Mouse (Mus musculus): ENCODE data around the gene Tmed11. TPM values are rescaled to one million over a fixed set of nuclear protein-coding genes. Genes with fewer than 3 reads are reported as not detected.
"Not testable (repeated sequence)": the region's sequence is repeated elsewhere in the genome, so short reads cannot be mapped to it uniquely, and the experiment has no call there.

The Tmed11 gene
- polyA plus RNA-seq (2015; fragmentation: Nextera tagmentation; extraction: Ambion mirVana), result not detected in 2 replicates

DNA sequence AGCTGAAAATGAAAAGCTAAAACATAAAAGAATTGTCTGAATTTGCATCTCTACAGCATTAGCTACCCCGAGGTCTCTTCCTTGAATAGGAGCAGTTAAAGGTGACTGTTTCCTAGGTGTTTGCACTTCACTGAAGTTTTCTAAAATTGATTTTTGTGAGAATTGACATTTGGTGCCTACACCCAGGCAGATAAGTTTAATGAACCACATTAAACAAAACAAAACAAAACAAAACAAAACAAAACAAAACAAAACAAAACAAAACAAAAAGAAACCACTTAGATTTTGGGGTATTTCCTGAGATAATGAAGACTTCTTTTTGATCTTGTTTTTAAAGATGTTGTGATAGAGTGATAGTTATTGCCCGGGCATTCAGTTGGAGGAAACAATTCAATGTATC is at the start of gene Tmed11:
Tmed11 (minus strand) TSS at position 101 of the 400 bp plus-strand sequence.
- not testable (repeated sequence) for H3K4me3 ChIP-seq (ENCODE audit: low read length); ATAC-seq (replicated peaks; ENCODE audit: extremely low read depth, insufficient read depth, low FRiP score); H3K27ac ChIP-seq (ENCODE audit: low read length); H3K4me1 ChIP-seq (ENCODE audit: control insufficient read depth, insufficient read depth, low read length); H3K36me3 ChIP-seq (ENCODE audit: control insufficient read depth, insufficient read depth); H3K4me2 ChIP-seq (ENCODE audit: low read depth, low read length); H3K9me3 ChIP-seq (replicated peaks; ENCODE audit: control insufficient read depth, low read length); H3K27me3 ChIP-seq (ENCODE audit: control insufficient read depth, insufficient read depth, low read length); H3K9ac ChIP-seq (ENCODE audit: low read length)
- WGBS, result 61% methylated on average over 2 of the region's 2 CpGs

DNA sequence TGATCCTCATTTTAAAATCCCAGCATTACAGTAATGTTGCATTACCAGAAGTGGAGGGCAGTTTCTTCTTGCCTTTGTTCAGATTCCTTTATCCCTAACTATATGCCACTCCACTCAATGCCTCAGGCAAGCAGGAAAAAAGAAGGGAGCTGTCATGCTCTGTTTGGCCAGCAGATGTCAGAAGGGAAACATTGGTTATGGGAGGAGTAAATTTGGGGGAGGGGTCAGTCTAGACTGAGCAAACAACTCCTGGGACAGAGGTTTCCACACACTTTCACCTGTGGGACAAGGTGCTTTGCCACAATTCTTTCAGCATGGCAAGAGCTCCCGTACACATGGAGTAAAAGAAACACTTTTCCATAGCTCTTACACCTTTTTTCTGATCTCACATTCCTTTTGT is 41.0 kb upstream of the Tmed11 start:
- Histone ChIP-seq H3K4me3 (ENCODE audit: low read length) (no peak overlapping the region), H3K9ac (ENCODE audit: low read length) (no peak overlapping the region), H3K27ac (ENCODE audit: low read length) (no peak overlapping the region), H3K4me2 (ENCODE audit: low read depth, low read length) (no peak overlapping the region), H3K36me3 (ENCODE audit: control insufficient read depth, insufficient read depth) (no peaks in the 10 kb centered on the region), H3K9me3 (replicated peaks; ENCODE audit: control insufficient read depth, low read length) (no peaks in the 10 kb centered on the region), H3K4me1 (ENCODE audit: control insufficient read depth, insufficient read depth, low read length) (no peaks in the 10 kb centered on the region), H3K27me3 (ENCODE audit: control insufficient read depth, insufficient read depth, low read length) (no peaks in the 10 kb centered on the region)
- WGBS, result 67% methylated on average over 1 of the region's 1 CpGs
- no peak for ATAC-seq (replicated peaks; ENCODE audit: extremely low read depth, insufficient read depth, low FRiP score)

GRCm38 (mm10) chr5:108823276-108823675 is 28.1 kb upstream of the Tmed11 start:
- H3K27me3 ChIP-seq (ENCODE audit: control insufficient read depth, insufficient read depth, low read length), result no peaks in the 10 kb centered on the region
- H3K4me2 ChIP-seq (ENCODE audit: low read depth, low read length), result no peak overlapping the region
- H3K9me3 ChIP-seq (replicated peaks; ENCODE audit: control insufficient read depth, low read length), result no peaks in the 10 kb centered on the region
- H3K27ac ChIP-seq (ENCODE audit: low read length), result no peak overlapping the region
- H3K4me3 ChIP-seq (ENCODE audit: low read length), result no peak overlapping the region
- WGBS, result 59% methylated on average over 2 of the region's 2 CpGs
- no peak for ATAC-seq (replicated peaks; ENCODE audit: extremely low read depth, insufficient read depth, low FRiP score)
- H3K36me3 ChIP-seq (ENCODE audit: control insufficient read depth, insufficient read depth), result no peaks in the 10 kb centered on the region
- no peak overlapping the region for H3K9ac ChIP-seq (ENCODE audit: low read length)
- no peaks in the 10 kb centered on the region for H3K4me1 ChIP-seq (ENCODE audit: control insufficient read depth, insufficient read depth, low read length)

DNA sequence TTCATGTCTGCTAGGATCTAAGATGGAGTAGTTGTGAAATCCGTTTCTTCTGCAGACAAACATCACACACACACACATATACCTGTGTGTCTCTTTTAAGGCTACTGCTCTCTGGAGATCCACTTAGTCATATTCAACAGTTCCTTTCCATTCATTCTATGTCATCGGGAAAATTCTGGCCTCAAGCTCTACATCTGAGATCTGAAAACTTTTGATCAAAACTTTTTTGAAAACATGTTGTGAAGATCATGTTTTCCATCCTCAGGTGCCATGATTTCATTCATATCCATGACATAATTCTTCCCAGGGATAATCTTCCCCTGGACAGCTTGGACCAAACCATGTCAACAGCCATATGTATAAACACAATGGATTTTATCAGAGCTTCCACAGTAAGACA is 13.6 kb upstream of the Tmed11 start, which contains the start of gene Vmn2r8:
Vmn2r8 (minus strand) TSS at position 101 of the 400 bp plus-strand sequence.
- H3K9me3 ChIP-seq (replicated peaks; ENCODE audit: control insufficient read depth, low read length); H3K4me2 ChIP-seq (ENCODE audit: low read depth, low read length); H3K27ac ChIP-seq (ENCODE audit: low read length); H3K36me3 ChIP-seq (ENCODE audit: control insufficient read depth, insufficient read depth); H3K27me3 ChIP-seq (ENCODE audit: control insufficient read depth, insufficient read depth, low read length); H3K9ac ChIP-seq (ENCODE audit: low read length); H3K4me3 ChIP-seq (ENCODE audit: low read length); H3K4me1 ChIP-seq (ENCODE audit: control insufficient read depth, insufficient read depth, low read length); ATAC-seq (replicated peaks; ENCODE audit: extremely low read depth, insufficient read depth, low FRiP score): not testable (repeated sequence)
- WGBS, result 63% methylated on average over 2 of the region's 2 CpGs

DNA sequence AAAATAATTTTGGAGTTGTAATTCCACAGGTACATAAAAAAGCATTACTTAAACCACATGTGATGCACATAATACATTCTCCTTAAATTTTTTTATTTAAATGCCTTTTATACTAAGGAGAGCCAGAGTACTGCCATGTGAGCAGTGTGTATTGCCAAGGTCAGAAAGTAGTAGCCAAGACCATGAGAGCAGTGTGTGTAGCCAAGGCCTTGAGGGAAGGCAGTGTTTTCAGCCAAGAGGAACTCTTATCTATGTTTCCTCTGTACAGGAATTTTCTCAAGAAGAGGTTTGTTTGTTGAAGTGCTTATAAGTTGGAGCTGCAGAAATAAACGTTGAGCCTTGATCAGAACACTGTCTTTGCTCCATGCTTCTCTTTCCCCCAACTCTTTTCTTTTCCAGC is 8.5 kb upstream of the Tmed11 start:
- H3K9ac ChIP-seq (ENCODE audit: low read length), result no peak overlapping the region
- no peaks in the 10 kb centered on the region for H3K36me3 ChIP-seq (ENCODE audit: control insufficient read depth, insufficient read depth)
- no peak overlapping the region for H3K4me2 ChIP-seq (ENCODE audit: low read depth, low read length)
- H3K4me3 ChIP-seq (ENCODE audit: low read length), result no peak overlapping the region
- ATAC-seq (replicated peaks; ENCODE audit: extremely low read depth, insufficient read depth, low FRiP score), result no peak
- H3K4me1 ChIP-seq (ENCODE audit: control insufficient read depth, insufficient read depth, low read length), result no peaks in the 10 kb centered on the region
- no peaks in the 10 kb centered on the region for H3K27me3 ChIP-seq (ENCODE audit: control insufficient read depth, insufficient read depth, low read length)
- WGBS, result 22% methylated on average over 1 of the region's 1 CpGs
- no peaks in the 10 kb centered on the region for H3K9me3 ChIP-seq (replicated peaks; ENCODE audit: control insufficient read depth, low read length)
- H3K27ac ChIP-seq (ENCODE audit: low read length), result no peak overlapping the region

DNA sequence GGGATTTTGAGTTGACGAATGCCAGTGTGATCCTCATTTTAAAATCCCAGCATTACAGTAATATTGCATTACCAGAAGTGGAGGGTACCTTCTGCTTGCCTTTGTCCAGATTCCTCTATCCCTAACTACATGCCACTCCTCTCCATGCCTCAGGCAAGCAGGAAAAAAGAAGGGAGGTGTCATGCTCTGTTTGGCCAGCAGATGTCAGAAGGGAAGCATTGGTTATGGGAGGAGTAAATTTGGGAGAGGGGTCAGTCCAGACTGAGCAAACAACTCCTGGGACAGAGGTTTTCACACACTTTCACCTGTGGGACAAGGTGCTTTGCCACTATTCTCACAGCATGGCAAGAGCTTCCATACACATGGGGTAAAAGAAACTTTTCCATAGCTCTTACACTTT is 4.8 kb downstream of the Tmed11 start:
- 25% methylated on average over 1 of the region's 1 CpGs for WGBS
- not testable (repeated sequence) for H3K9me3 ChIP-seq (replicated peaks; ENCODE audit: control insufficient read depth, low read length); H3K4me3 ChIP-seq (ENCODE audit: low read length); H3K4me1 ChIP-seq (ENCODE audit: control insufficient read depth, insufficient read depth, low read length); H3K9ac ChIP-seq (ENCODE audit: low read length); H3K27ac ChIP-seq (ENCODE audit: low read length); ATAC-seq (replicated peaks; ENCODE audit: extremely low read depth, insufficient read depth, low FRiP score); H3K27me3 ChIP-seq (ENCODE audit: control insufficient read depth, insufficient read depth, low read length); H3K36me3 ChIP-seq (ENCODE audit: control insufficient read depth, insufficient read depth); H3K4me2 ChIP-seq (ENCODE audit: low read depth, low read length)

DNA sequence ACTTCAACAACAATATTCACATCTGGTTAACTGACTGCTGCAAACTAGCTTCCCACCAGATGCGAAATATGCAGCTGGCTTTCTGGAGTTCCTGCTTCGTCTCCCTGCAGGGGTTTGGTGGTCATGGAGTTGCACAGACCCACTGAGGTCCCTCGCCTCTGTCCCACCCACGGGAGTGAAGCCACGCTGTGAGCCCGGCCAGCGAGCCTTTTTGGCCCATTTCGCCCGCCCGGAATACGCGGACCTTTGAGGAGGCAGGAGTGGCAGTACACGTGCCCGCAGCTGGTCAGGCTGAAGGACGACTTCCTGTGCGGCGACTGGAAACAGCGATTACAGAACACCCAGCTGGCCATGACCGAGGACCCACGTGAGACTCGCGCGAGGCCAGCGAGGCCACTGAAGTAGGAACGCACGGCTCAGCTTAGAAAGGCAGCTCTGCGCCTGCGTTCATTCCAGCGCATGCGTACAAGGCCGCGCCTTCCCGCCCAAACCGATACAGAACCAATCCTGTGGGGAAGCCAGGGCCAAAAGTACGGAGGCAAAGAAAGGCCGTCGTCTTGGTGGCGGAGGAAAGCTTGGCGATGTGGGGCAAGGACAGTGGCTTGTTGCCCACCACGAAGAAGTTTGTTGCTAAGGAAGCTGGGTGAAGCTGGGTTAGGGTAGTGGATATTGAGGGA is 20.4 kb downstream of the Tmed11 start, which contains the start of gene Rnf212:
Rnf212 (minus strand) TSS at position 353 of the 677 bp plus-strand sequence.
- H3K4me3 ChIP-seq (ENCODE audit: low read length), result no peak within 1 kb of the TSS
- no peaks in the 10 kb centered on the region for H3K4me1 ChIP-seq (ENCODE audit: control insufficient read depth, insufficient read depth, low read length)
- H3K27ac ChIP-seq (ENCODE audit: low read length), result no peak within 1 kb of the TSS
- no peak within 1 kb of the TSS for H3K9ac ChIP-seq (ENCODE audit: low read length)
- ATAC-seq (replicated peaks; ENCODE audit: extremely low read depth, insufficient read depth, low FRiP score), result no peak
- H3K36me3 ChIP-seq (ENCODE audit: control insufficient read depth, insufficient read depth), result no peaks in the 10 kb centered on the region
- no peaks in the 10 kb centered on the region for H3K9me3 ChIP-seq (replicated peaks; ENCODE audit: control insufficient read depth, low read length)
- H3K27me3 ChIP-seq (ENCODE audit: control insufficient read depth, insufficient read depth, low read length), result no peaks in the 10 kb centered on the region
- 67% methylated on average over 40 of the region's 40 CpGs for WGBS
- no peak within 1 kb of the TSS for H3K4me2 ChIP-seq (ENCODE audit: low read depth, low read length)

DNA sequence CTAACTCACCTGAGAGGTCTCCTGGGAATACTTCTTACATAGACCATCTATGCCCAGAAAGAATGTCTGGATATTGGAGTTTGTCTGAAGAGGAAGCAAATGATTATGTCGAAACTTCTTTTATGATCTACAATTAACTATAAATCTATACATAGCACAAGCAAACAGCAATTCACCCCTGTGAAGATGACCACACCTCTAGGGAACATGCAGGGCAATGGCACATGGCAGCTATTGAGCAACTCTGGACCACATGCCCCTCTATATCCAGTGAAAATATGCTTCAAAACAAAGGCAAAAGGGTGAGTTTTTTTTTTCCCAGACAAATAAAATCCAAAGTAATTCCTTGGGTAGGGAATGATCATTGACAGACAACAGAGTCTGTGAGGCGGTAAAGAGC is 35.2 kb downstream of the Tmed11 start:
- H3K36me3 ChIP-seq (ENCODE audit: control insufficient read depth, insufficient read depth), result no peaks in the 10 kb centered on the region

GRCm38 (mm10) chr5:108758396-108758795 is 36.8 kb downstream of the Tmed11 start:
- ATAC-seq (replicated peaks; ENCODE audit: extremely low read depth, insufficient read depth, low FRiP score), result no peak
- H3K27me3 ChIP-seq (ENCODE audit: control insufficient read depth, insufficient read depth, low read length), result no peaks in the 10 kb centered on the region
- H3K4me2 ChIP-seq (ENCODE audit: low read depth, low read length), result no peak overlapping the region
- WGBS, result 46% methylated on average over 3 of the region's 3 CpGs
- H3K4me3 ChIP-seq (ENCODE audit: low read length), result no peak overlapping the region
- no peaks in the 10 kb centered on the region for H3K36me3 ChIP-seq (ENCODE audit: control insufficient read depth, insufficient read depth)
- H3K9me3 ChIP-seq (replicated peaks; ENCODE audit: control insufficient read depth, low read length), result no peaks in the 10 kb centered on the region
- H3K9ac ChIP-seq (ENCODE audit: low read length), result no peak overlapping the region
- no peak overlapping the region for H3K27ac ChIP-seq (ENCODE audit: low read length)
- H3K4me1 ChIP-seq (ENCODE audit: control insufficient read depth, insufficient read depth, low read length), result no peaks in the 10 kb centered on the region

More for the DNA sequence above, 35.2 kb downstream of the Tmed11 start:
- Histone ChIP-seq H3K27ac (ENCODE audit: low read length) (no peak overlapping the region), H3K4me2 (ENCODE audit: low read depth, low read length) (no peak overlapping the region), H3K9ac (ENCODE audit: low read length) (no peak overlapping the region), H3K4me1 (ENCODE audit: control insufficient read depth, insufficient read depth, low read length) (no peaks in the 10 kb centered on the region), H3K9me3 (replicated peaks; ENCODE audit: control insufficient read depth, low read length) (no peaks in the 10 kb centered on the region), H3K27me3 (ENCODE audit: control insufficient read depth, insufficient read depth, low read length) (no peaks in the 10 kb centered on the region), H3K4me3 (ENCODE audit: low read length) (no peak overlapping the region)
- ATAC-seq (replicated peaks; ENCODE audit: extremely low read depth, insufficient read depth, low FRiP score), result no peak
- WGBS, result 70% methylated on average over 2 of the region's 2 CpGs
